Mouse (Mus musculus) heart, embryonic 13.5 days (tissue): ENCODE measurements around the gene Plin5. TPM values are rescaled to one million over a fixed set of nuclear protein-coding genes. Genes with fewer than 3 reads are reported as not detected.

ENCODE experiments used
- ATAC-seq: fragments of 200-750 bp; cut with Nextera tagmentation; 2 replicates; pipeline ENCODE4 v1.8.0; 2017; ENCODE audit warnings: moderate TSS enrichment; ENCODE audit not compliant: insufficient number of reproducible peaks, low FRiP score, low TSS enrichment; ENCODE audit errors: extremely low read depth
- H3K27ac ChIP-seq: fragments of 300-500 bp; sonication (generic); replicated peaks from 2 replicates; pipeline ENCODE4 v1.5.1; 2015; ENCODE audit warnings: moderate library complexity, mild to moderate bottlenecking, inconsistent platforms
- H3K27me3 ChIP-seq: fragments of 300-500 bp; sonication (generic); replicated peaks from 2 replicates; pipeline ENCODE4 v1.6.1; 2015; ENCODE audit warnings: mild to moderate bottlenecking, inconsistent platforms
- H3K36me3 ChIP-seq: fragments of 300-500 bp; sonication (generic); 2 replicates; pipeline ENCODE4 v1.6.1; 2015; ENCODE audit warnings: mild to moderate bottlenecking, inconsistent platforms
- H3K4me1 ChIP-seq: fragments of 300-500 bp; sonication (generic); 2 replicates; pipeline ENCODE4 v1.6.1; 2015; ENCODE audit warnings: inconsistent platforms
- H3K4me2 ChIP-seq: fragments of 300-500 bp; sonication (generic); 2 replicates; pipeline ENCODE4 v1.6.1; 2015; ENCODE audit warnings: inconsistent platforms, mild to moderate bottlenecking, moderate library complexity
- H3K4me3 ChIP-seq: fragments of 300-500 bp; sonication (generic); 2 replicates; pipeline ENCODE4 v1.5.1; 2015; ENCODE audit warnings: moderate library complexity, mild to moderate bottlenecking, inconsistent platforms
- H3K9ac ChIP-seq: fragments of 300-500 bp; sonication (generic); 2 replicates; pipeline ENCODE4 v1.6.1; 2015; ENCODE audit warnings: inconsistent platforms, mild to moderate bottlenecking, moderate library complexity
- H3K9me3 ChIP-seq: fragments of 300-500 bp; sonication (generic); 2 replicates; pipeline ENCODE4 v1.6.1; 2016; ENCODE audit warnings: inconsistent platforms
- WGBS: fragments of 180-500 bp; shearing (Covaris S2); methylation state at CpG from one replicate; pipeline ENCODE4 v1.1.7; 2015; ENCODE audit warnings: mixed read lengths; 5-methylcytosine and 5-hydroxymethylcytosine counted together
- polyA plus RNA-seq: library from polyadenylated mRNA; unstranded; fragments of >200 nt; fragmentation: Nextera tagmentation; extraction: Ambion mirVana; gene quantifications from 2 replicates; pipeline ENCODE4 v1.2.1, GENCODE M21; 2015

The Plin5 gene
- 0.19 and 0.47 TPM in 2 replicates for polyA plus RNA-seq

GRCm38 (mm10) chr17:56117251-56117710 lies at the start of gene Plin5:
Gene Plin5, minus strand, starts transcription at chr17:56117596.
- Histone ChIP-seq H3K9ac (no peak within 1 kb of the TSS), H3K9me3 (peaks cover 2% of the 10 kb centered on the region), H3K4me2 (peak within 1 kb of the TSS; percentile 67), H3K4me1 (peaks cover 22% of the 10 kb centered on the region), H3K27me3 (peaks cover 70% of the 10 kb centered on the region), H3K4me3 (peak within 1 kb of the TSS; percentile 37), H3K36me3 (peaks cover under 1% of the 10 kb centered on the region; the same call in 1 of the 2 replicates), H3K27ac (no peak within 1 kb of the TSS)
- WGBS: 2% methylated on average over 26 of the region's 27 CpGs
- no peak for ATAC-seq

- Histone ChIP-seq H3K9me3 (no peaks in the 10 kb centered on the region), H3K36me3 (no peaks in the 10 kb centered on the region), H3K27me3 (peaks cover 11% of the 10 kb centered on the region), H3K9ac (no peak overlapping the region), H3K4me1 (peaks cover 34% of the 10 kb centered on the region), H3K27ac (no peak overlapping the region), H3K4me3 (no peak overlapping the region), H3K4me2 (no peak overlapping the region)
- no peak for ATAC-seq
- 63% methylated on average over 11 of the region's 11 CpGs for WGBS
These were observed 48.3 kb upstream of the Plin5 start for GRCm38 (mm10) chr17:56165671-56166070.

GRCm38 (mm10) chr17:56164510-56164909 lies 47.1 kb upstream of the Plin5 start:
- no peaks in the 10 kb centered on the region for H3K36me3 ChIP-seq
- H3K27ac ChIP-seq: no peak overlapping the region
- H3K9me3 ChIP-seq: no peaks in the 10 kb centered on the region
- H3K4me1 ChIP-seq: peaks cover 25% of the 10 kb centered on the region
- H3K9ac ChIP-seq: no peak overlapping the region
- peaks cover 20% of the 10 kb centered on the region for H3K27me3 ChIP-seq
- no peak for ATAC-seq
- no peak overlapping the region for H3K4me2 ChIP-seq
- WGBS: 48% methylated on average over 3 of the region's 3 CpGs
- no peak overlapping the region for H3K4me3 ChIP-seq

GRCm38 (mm10) chr17:56163523-56164102 lies 46.2 kb upstream of the Plin5 start:
- Histone ChIP-seq H3K4me1 (peaks cover 25% of the 10 kb centered on the region), H3K9ac (peak overlapping the region; percentile 73), H3K9me3 (no peaks in the 10 kb centered on the region), H3K27me3 (peaks cover 28% of the 10 kb centered on the region), H3K27ac (0 out of 2 replicates have a peak overlapping the region, but pooled peaks have one; percentile 32), H3K36me3 (no peaks in the 10 kb centered on the region), H3K4me3 (peak overlapping the region; percentile 54), H3K4me2 (peak overlapping the region; percentile 84)
- WGBS: 61% methylated on average over 6 of the region's 6 CpGs
- no peak for ATAC-seq

- no peaks in the 10 kb centered on the region for H3K9me3 ChIP-seq
- peak within 1 kb of the TSS; percentile 84 for H3K4me2 ChIP-seq
- peak within 1 kb of the TSS; percentile 40; the same call in 1 of the 2 replicates for H3K27ac ChIP-seq
- H3K4me3 ChIP-seq: peak within 1 kb of the TSS; percentile 54
- WGBS: under 1% methylated on average over 30 of the region's 30 CpGs
- peak; percentile 94 for ATAC-seq
- peaks cover 41% of the 10 kb centered on the region for H3K27me3 ChIP-seq
- peak within 1 kb of the TSS; percentile 79 for H3K9ac ChIP-seq
- no peaks in the 10 kb centered on the region for H3K36me3 ChIP-seq
- H3K4me1 ChIP-seq: peaks cover 25% of the 10 kb centered on the region
These were observed 44.9 kb upstream of the Plin5 start, which contains the start of gene Tnfaip8l1 for GRCm38 (mm10) chr17:56162231-56162774. Gene Tnfaip8l1, plus strand, starts transcription at chr17:56162477.

GRCm38 (mm10) chr17:56159729-56160128 lies 42.3 kb upstream of the Plin5 start:
- H3K4me1 ChIP-seq: peaks cover 22% of the 10 kb centered on the region
- no peak overlapping the region for H3K9ac ChIP-seq
- H3K27me3 ChIP-seq: peaks cover 67% of the 10 kb centered on the region
- no peak overlapping the region for H3K4me2 ChIP-seq
- H3K9me3 ChIP-seq: no peaks in the 10 kb centered on the region
- H3K27ac ChIP-seq: no peak overlapping the region
- H3K4me3 ChIP-seq: no peak overlapping the region
- WGBS: 3% methylated on average over 9 of the region's 9 CpGs
- no peaks in the 10 kb centered on the region for H3K36me3 ChIP-seq
- no peak for ATAC-seq

GRCm38 (mm10) chr17:56153643-56154042 lies 36.2 kb upstream of the Plin5 start:
- H3K36me3 ChIP-seq: no peaks in the 10 kb centered on the region
- no peak overlapping the region for H3K9ac ChIP-seq
- no peak overlapping the region for H3K4me2 ChIP-seq
- H3K9me3 ChIP-seq: no peaks in the 10 kb centered on the region
- peaks cover 13% of the 10 kb centered on the region for H3K4me1 ChIP-seq
- H3K27me3 ChIP-seq: peaks cover 97% of the 10 kb centered on the region
- no peak overlapping the region for H3K27ac ChIP-seq
- ATAC-seq: no peak
- H3K4me3 ChIP-seq: no peak overlapping the region
- 31% methylated on average over 9 of the region's 9 CpGs for WGBS

- Histone ChIP-seq H3K4me3 (no peak overlapping the region), H3K27me3 (peaks cover 98% of the 10 kb centered on the region), H3K9ac (no peak overlapping the region), H3K4me2 (no peak overlapping the region), H3K36me3 (no peaks in the 10 kb centered on the region), H3K4me1 (peaks cover 17% of the 10 kb centered on the region), H3K9me3 (no peaks in the 10 kb centered on the region), H3K27ac (no peak overlapping the region)
- 37% methylated on average over 2 of the region's 2 CpGs for WGBS
- ATAC-seq: no peak
These were observed 32.5 kb upstream of the Plin5 start for GRCm38 (mm10) chr17:56149897-56150296.

GRCm38 (mm10) chr17:56148790-56149618 lies 31.6 kb upstream of the Plin5 start:
- Histone ChIP-seq H3K27me3 (peaks cover 98% of the 10 kb centered on the region), H3K4me3 (peak overlapping the region; percentile 24), H3K4me2 (peak overlapping the region; percentile 44), H3K27ac (no peak overlapping the region), H3K9ac (peak overlapping the region; percentile 44), H3K36me3 (no peaks in the 10 kb centered on the region), H3K4me1 (peaks cover 17% of the 10 kb centered on the region), H3K9me3 (no peaks in the 10 kb centered on the region)
- no peak for ATAC-seq
- WGBS: 3% methylated on average over 30 of the region's 30 CpGs

GRCm38 (mm10) chr17:56148280-56148679 lies 30.9 kb upstream of the Plin5 start:
- H3K4me1 ChIP-seq: peaks cover 11% of the 10 kb centered on the region
- no peak for ATAC-seq
- H3K27ac ChIP-seq: no peak overlapping the region
- 19% methylated on average over 9 of the region's 9 CpGs for WGBS
- peaks cover 98% of the 10 kb centered on the region for H3K27me3 ChIP-seq
- H3K4me2 ChIP-seq: 0 out of 2 replicates have a peak overlapping the region, but pooled peaks have one; percentile 44
- no peak overlapping the region for H3K4me3 ChIP-seq
- H3K9me3 ChIP-seq: no peaks in the 10 kb centered on the region
- H3K36me3 ChIP-seq: no peaks in the 10 kb centered on the region
- H3K9ac ChIP-seq: no peak overlapping the region

GRCm38 (mm10) chr17:56147420-56147819 lies 30.0 kb upstream of the Plin5 start:
- 46% methylated on average over 12 of the region's 12 CpGs for WGBS
- ATAC-seq: no peak
- H3K9me3 ChIP-seq: no peaks in the 10 kb centered on the region
- H3K9ac ChIP-seq: no peak overlapping the region
- no peak overlapping the region for H3K4me3 ChIP-seq
- peaks cover 98% of the 10 kb centered on the region for H3K27me3 ChIP-seq
- H3K4me1 ChIP-seq: peaks cover 12% of the 10 kb centered on the region
- H3K27ac ChIP-seq: no peak overlapping the region
- H3K4me2 ChIP-seq: no peak overlapping the region
- H3K36me3 ChIP-seq: no peaks in the 10 kb centered on the region
